Mouse (Mus musculus): ENCODE data around the gene Dcp1a.

- no peak for TF ChIP-seq CTCF (IDR thresholded peaks at IDR 0.05; ENCODE audit: low read depth)
- no peak for TF ChIP-seq EP300 (IDR thresholded peaks at IDR 0.05; ENCODE audit: low read depth)
Measured at GRCm38 (mm10) chr14:30510214-30510763, 31.0 kb downstream of the Dcp1a start.

Measured in liver, embryonic 14.5 days (tissue).